Mouse (Mus musculus) layer of hippocampus, adult 8-10 months (tissue): ENCODE measurements around the gene Faf2. TPM values are rescaled to one million over a fixed set of nuclear protein-coding genes. Genes with fewer than 3 reads are reported as not detected.

Source experiments
- DNase-seq, 2 experiments: peaks; one replicate each; pipeline ENCODE4 v3.0.0; 2022; ENCODE audit warnings: low spot score in 2 of 2
- total RNA-seq, 4 experiments: library from RNA; stranded (reverse); gene quantifications; 2 replicates each; pipeline ENCODE4 v1.2.4; 2022

Faf2 gene
- total RNA-seq, 4 experiments from 2014 or later: 48.9 to 67.1 (median 53.6) TPM

GRCm38 (mm10) chr13:54680184-54680853 is 58.7 kb downstream of the Faf2 start:
- DNase-seq: no peak

- no peak for DNase-seq
Measured at GRCm38 (mm10) chr13:54681291-54681690, 59.7 kb downstream of the Faf2 start.

- DNase-seq: no peak
Measured at GRCm38 (mm10) chr13:54683301-54683700, 61.7 kb downstream of the Faf2 start.

GRCm38 (mm10) chr13:54684140-54684896 is 62.7 kb downstream of the Faf2 start:
- DNase-seq: no peak

GRCm38 (mm10) chr13:54685174-54685573 is 63.6 kb downstream of the Faf2 start:
- no peak for DNase-seq

- DNase-seq: no peak
Measured at GRCm38 (mm10) chr13:54686139-54687053, 64.8 kb downstream of the Faf2 start.

GRCm38 (mm10) chr13:54687096-54687495 is 65.5 kb downstream of the Faf2 start:
- peak; percentile 67 to 71 for DNase-seq

GRCm38 (mm10) chr13:54687575-54688424 is 66.2 kb downstream of the Faf2 start:
- DNase-seq: peak; percentile 95 to 96

GRCm38 (mm10) chr13:54690151-54690740 is 68.7 kb downstream of the Faf2 start:
- no peak for DNase-seq

- DNase-seq: no peak
Measured at GRCm38 (mm10) chr13:54691737-54692136, 70.2 kb downstream of the Faf2 start.

- no peak for DNase-seq
Measured at GRCm38 (mm10) chr13:54692711-54693557, 71.3 kb downstream of the Faf2 start.

GRCm38 (mm10) chr13:54693558-54694347 is 72.2 kb downstream of the Faf2 start, which contains the start of gene Rnf44:
Rnf44 (minus strand) TSS chr13:54693907.
- DNase-seq: peak; percentile 98 to 99

GRCm38 (mm10) chr13:54694348-54695060 is 72.9 kb downstream of the Faf2 start:
- DNase-seq: peak; percentile 87 to 90

- no peak for DNase-seq
Measured at GRCm38 (mm10) chr13:54695479-54696230, 74.1 kb downstream of the Faf2 start.

- DNase-seq: no peak
Measured at GRCm38 (mm10) chr13:54701243-54701642, 79.7 kb downstream of the Faf2 start, which contains the start of gene Cdhr2. Cdhr2 (plus strand) TSS chr13:54701461.

- DNase-seq: no peak
Measured at GRCm38 (mm10) chr13:54702507-54702906, 80.9 kb downstream of the Faf2 start.

GRCm38 (mm10) chr13:54704890-54705289 is 83.3 kb downstream of the Faf2 start:
- no peak for DNase-seq
